Mouse (Mus musculus) adipose tissue, adult 10 weeks (tissue): ENCODE results near the gene Plp2. TPM values are rescaled to one million over a fixed set of nuclear protein-coding genes. Genes with fewer than 3 reads are reported as not detected.

Source experiments
- polyA plus RNA-seq: library from polyadenylated mRNA; stranded (reverse); fragments of 350-450 nt; fragmentation: Illumina TruSeq; extraction: RNeasy Lipid Tissue Mini Kit (QIAGEN cat#74804); gene quantifications from one replicate; pipeline ENCODE4 v1.2.3, GENCODE M21; 2014; ENCODE audit warnings: low read depth, low replicate concordance

Plp2 gene
- polyA plus RNA-seq: 262 TPM

DNA sequence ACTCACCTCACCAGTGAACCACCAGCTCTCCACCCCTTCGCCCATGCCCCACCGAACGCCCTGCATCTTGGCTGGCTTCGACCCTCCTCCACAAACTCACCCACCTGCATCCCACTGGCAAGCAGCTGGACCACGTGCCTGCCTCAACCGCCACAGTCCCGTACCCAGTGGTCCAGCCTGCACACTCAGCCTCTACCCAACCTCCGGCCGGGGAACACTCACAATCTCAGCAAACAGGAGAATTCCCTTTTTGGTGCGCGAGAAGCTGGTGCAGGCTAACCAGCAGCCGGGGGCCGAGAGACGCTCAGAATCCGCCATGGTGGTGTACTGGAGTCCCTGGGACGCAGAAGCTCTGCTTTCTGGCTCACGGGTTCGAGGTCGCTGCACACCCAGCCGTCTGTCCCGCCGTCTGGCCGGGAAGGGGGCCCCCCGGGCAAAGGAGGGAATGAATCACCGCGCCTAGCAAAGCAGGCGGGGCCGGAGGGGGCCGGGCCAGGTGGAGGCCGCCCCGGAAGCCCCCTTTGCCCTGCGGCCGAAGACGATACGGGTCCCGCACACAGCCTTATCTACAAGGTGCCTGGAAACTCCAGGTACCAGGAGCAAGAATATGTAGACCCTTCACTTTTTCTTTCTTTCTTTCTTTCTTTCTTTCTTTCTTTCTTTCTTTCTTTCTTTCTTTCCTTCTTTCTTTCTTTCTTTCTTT, at the start of gene Plp2:
Gene Plp2, minus strand, starts transcription at position 470 of the 703 bp plus-strand sequence.

DNA sequence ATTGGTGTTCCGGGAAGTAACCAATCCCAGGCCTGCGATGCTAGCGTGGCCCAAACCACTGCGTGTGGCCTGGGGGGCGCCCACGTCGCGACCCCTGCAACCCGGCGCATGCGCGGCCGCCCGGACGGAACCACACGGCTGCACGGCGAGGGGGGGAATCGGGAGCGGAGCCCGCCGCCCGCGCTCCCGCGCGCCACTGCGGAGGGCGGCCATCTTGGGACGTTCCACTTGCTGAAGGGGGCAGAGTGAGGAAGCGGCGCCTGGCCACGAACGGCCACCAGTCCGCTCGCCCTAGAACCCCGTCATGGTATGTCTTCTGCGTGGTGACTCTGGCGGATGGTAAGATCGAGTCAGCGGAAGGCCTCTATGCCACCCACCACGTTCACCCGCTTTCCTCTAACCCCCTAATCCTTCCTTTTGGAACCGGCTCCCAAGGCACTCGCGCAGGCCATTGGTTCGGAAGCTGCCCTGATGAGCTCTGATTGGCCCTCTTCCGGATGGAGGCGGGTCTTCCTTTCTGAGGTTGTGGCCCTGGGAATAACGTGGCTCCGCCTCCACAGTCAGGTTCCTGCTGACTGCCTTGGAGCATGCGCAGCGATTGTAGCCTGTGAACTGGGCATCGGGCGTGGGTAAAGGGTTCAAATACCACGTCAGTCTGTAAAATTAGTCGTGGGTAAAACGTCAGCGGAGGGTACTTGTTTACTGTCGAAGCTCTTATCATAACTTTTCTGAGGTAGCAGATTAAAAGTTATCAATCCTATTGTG, 43.1 kb upstream of the Plp2 start, which contains the start of gene Wdr45:
Gene Wdr45, plus strand, starts transcription at position 199 of the 765 bp plus-strand sequence.

GRCm38 (mm10) chrX:7696954-7697381, 25.8 kb upstream of the Plp2 start, which contains the start of gene Gpkow:
Gene Gpkow (plus strand): TSS chrX:7697131.

DNA sequence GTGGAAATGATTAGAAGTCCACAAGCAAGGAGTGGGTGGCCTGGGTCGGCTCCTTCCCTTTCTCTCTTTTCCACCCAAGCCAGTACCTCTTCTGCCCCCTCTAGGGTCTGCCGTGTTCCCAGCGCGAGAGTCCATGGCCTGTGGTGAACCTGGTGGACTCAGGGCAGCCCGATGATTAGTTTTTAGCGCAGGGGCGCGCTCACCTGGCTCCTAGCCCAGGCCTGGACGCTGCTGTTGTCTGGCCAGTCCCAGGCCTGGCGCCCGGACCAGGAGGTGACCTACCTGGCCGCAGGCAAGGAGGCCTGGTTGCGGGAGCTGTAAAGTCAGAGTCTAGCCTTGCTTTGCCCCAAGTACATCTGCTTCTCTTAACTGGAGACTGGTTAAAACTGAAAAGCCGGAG, 9.7 kb upstream of the Plp2 start, which contains the start of gene Magix:
Gene Magix, minus strand, starts transcription at position 388 of the 400 bp plus-strand sequence.

DNA sequence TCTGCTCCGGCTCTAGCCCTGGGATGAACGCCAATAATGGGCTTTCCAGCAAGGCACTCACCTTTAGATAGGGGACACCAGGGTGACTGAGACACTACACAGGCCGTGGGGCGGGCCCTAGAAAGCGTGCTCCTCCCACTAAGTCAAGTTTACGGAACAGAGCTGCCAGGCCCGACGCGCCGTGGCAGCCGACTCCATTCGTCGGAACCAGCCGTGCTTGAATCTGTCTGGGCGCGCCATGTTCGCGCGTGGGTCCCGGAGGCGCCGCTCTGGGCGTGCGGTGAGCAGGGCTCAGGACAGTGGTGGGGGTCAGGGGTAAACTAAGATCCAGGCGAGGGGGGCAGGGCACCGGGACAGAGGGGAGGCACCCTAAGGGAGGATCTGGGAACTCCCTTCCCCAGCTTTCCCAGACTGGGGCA, 14.0 kb downstream of the Plp2 start, which contains the start of gene Prickle3:
Gene Prickle3, plus strand, starts transcription at position 40 of the 419 bp plus-strand sequence.

DNA sequence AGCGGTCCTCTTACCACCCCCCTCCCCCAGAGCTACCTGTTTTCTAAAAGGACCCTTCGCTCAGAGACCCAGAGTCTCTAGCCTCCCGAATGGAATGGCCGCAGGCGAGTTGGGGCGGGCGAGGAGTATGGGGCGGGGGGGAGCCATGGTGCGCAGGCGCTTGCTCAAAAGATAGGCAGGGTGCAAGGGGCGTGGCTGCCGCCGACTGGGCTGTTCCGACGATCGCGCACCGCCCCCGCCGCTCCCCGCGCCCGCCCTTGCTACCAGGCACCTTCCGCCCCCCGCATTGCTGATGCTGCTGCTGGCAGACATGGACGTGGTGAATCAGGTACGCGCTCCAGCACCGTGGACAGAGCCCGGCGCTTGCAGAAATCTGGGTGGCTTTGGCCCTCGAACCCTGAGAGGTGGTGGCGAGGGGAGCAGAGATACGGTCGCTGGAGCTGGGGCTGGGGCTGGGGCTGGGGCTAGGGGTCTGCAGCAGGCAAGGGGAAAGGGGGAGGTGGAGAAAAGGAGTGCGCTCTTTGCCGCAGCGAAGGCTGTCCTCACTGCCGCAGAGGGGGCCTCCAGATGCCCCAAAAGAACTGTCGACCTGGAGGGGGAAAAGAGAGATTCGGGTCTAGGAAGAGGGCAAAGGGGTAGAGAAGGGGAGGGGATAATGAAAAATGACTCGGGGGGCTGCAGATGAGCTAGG, 32.6 kb downstream of the Plp2 start, which contains the start of gene Syp:
Gene Syp, plus strand, starts transcription at position 71 of the 691 bp plus-strand sequence.

Other genes with a start within 250 kb of the Plp2 start
- 0.14 TPM for gene Foxp3, start 97.7 kb downstream of the Plp2 start, polyA plus RNA-seq
- 2.2 TPM for gene Ppp1r3f, start 97.1 kb downstream of the Plp2 start, polyA plus RNA-seq
- 11.3 TPM for gene Ccdc22, start 65.9 kb downstream of the Plp2 start, polyA plus RNA-seq
- gene Cacna1f, start 64.3 kb downstream of the Plp2 start, polyA plus RNA-seq: not detected
- 4.7 TPM for gene Syp, start 32.9 kb downstream of the Plp2 start, polyA plus RNA-seq
- gene Prickle3, start 14.1 kb downstream of the Plp2 start, polyA plus RNA-seq: 19.2 TPM
- gene Magix, start 9.9 kb upstream of the Plp2 start, polyA plus RNA-seq: 3.4 TPM
- gene Gpkow, start 25.7 kb upstream of the Plp2 start, polyA plus RNA-seq: 26.6 TPM
- gene Wdr45, start 42.9 kb upstream of the Plp2 start, polyA plus RNA-seq: 59.6 TPM
- not detected for gene Gm45208, start 50.9 kb upstream of the Plp2 start, polyA plus RNA-seq
- 12.3 TPM for gene Praf2, start 57.0 kb upstream of the Plp2 start, polyA plus RNA-seq
- 18.1 TPM for gene Ccdc120, start 79.5 kb upstream of the Plp2 start, polyA plus RNA-seq
- gene Tfe3, start 91.2 kb upstream of the Plp2 start, polyA plus RNA-seq: 70.2 TPM
- 44.2 TPM for gene Gripap1, start 118.4 kb upstream of the Plp2 start, polyA plus RNA-seq
- gene Kcnd1, start 150.9 kb upstream of the Plp2 start, polyA plus RNA-seq: 6.5 TPM
- 83.1 TPM for gene Otud5, start 170.0 kb upstream of the Plp2 start, polyA plus RNA-seq
- gene Pim2, start 206.9 kb upstream of the Plp2 start, polyA plus RNA-seq: 12.6 TPM
- 32.2 TPM for gene Slc35a2, start 212.6 kb upstream of the Plp2 start, polyA plus RNA-seq
- gene Pqbp1, start 227.9 kb upstream of the Plp2 start, polyA plus RNA-seq: 57.6 TPM
- 38.1 TPM for gene Timm17b, start 228.0 kb upstream of the Plp2 start, polyA plus RNA-seq
- not detected for gene Gm10491, start 236.4 kb upstream of the Plp2 start, polyA plus RNA-seq
- not detected for gene Gm10490, start 238.2 kb upstream of the Plp2 start, polyA plus RNA-seq
- 0.57 TPM for gene Pcsk1n, start 248.4 kb upstream of the Plp2 start, polyA plus RNA-seq